Mouse (Mus musculus): Measurements from ENCODE around the gene Pax2. TPM values are rescaled to one million over a fixed set of nuclear protein-coding genes. Genes with fewer than 3 reads are reported as not detected.

Gene Pax2
- polyA plus RNA-seq, 1 experiment: 20.3 TPM

DNA sequence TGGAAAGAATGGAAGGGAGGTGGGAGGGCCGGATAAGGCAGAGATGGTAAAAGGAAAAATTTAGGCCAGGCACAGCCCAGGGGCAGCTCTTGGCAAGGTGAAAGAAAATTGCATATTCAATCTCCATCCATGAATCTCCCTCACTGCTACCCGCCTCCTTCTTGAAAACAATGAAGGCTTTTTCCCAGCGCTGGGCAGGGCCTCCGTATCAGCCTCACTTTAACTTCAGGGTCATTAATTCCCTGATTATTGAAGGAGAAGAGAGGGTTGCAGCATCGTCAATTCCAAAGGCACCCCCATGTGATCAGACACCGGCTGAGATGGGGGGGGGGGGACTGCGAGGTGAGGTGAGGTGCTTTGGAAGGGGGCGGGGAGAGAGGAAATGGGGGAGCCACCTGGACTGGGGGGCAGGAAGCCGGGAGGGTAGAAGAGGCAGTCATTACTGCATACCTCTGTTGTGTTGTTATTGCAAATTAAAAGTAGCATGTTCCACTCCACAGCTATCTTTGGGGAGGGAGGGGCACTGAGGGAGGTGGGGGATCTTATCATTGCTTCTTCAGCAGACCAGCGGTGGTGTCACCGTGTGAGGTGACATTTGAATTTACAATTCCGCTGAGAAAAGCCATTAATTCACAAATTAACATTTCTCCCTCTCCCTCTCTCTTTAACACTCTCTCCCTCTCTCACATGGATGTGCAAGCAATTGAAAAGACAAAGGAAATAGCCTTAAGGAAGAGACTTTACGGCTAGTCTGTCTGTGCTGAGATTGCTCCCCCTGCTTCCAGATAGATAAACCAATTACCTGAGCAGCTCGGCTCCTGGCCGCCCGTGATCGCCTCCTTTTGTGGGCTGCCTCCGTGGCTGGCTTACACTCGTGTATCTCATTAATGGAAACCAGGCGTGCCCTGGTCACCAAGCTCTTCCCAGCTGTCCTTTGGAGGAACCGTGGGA, 41.5 kb downstream of the Pax2 start:
- TF ChIP-seq POLR2A (IDR thresholded peaks at IDR 0.05; ENCODE audit: borderline replicate concordance, extremely low read depth, insufficient read depth, insufficient read length, poor library complexity, severe bottlenecking) (no peak), CTCF (IDR thresholded peaks at IDR 0.05; ENCODE audit: borderline replicate concordance, extremely low read depth, insufficient read depth, insufficient read length) (no peak)
- DNase-seq (ENCODE audit: low read depth): peak; percentile 61

DNA sequence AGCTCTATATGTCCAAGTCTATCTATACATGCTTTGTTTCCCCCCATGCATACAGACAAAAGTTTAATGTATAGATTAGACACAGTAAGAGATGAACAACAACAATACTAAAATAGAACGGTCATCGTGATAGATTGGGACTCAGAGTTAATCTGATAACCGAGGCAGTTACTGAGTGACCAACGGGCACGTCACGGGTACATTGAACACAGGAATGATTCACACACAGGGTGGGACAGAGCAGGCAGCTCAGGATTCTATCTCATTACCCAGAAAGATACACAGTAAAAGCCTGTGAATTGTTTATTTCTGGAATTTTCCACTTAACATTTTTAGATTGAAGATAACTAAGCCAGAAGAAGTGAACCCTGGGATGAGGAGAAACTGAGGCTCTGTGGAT, 42.9 kb downstream of the Pax2 start:
- no peak for DNase-seq (ENCODE audit: low read depth)
- no peak for TF ChIP-seq CTCF (IDR thresholded peaks at IDR 0.05; ENCODE audit: borderline replicate concordance, extremely low read depth, insufficient read depth, insufficient read length)
- no peak for TF ChIP-seq POLR2A (IDR thresholded peaks at IDR 0.05; ENCODE audit: borderline replicate concordance, extremely low read depth, insufficient read depth, insufficient read length, poor library complexity, severe bottlenecking)

DNA sequence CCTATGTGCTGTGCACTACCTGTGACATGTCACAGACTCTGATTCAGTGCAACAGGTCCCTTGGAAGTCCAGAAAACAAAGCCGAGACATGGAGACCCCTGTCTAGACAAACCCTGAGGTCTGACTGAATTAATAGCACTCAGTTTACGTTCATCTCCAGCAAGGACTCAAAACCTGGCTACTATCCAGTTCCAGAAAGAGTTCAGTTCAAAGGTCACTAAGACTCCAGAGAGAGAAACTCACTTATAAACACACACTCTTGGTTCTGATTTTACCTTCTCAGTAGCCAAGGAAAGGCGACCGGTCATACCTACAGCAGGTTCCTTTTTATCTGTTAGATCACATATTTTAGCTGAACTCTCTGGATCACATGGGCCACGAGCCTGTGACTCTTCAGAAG, 43.3 kb downstream of the Pax2 start:
- no peak for DNase-seq (ENCODE audit: low read depth)
- no peak for TF ChIP-seq POLR2A (IDR thresholded peaks at IDR 0.05; ENCODE audit: borderline replicate concordance, extremely low read depth, insufficient read depth, insufficient read length, poor library complexity, severe bottlenecking)
- no peak for TF ChIP-seq CTCF (IDR thresholded peaks at IDR 0.05; ENCODE audit: borderline replicate concordance, extremely low read depth, insufficient read depth, insufficient read length)

DNA sequence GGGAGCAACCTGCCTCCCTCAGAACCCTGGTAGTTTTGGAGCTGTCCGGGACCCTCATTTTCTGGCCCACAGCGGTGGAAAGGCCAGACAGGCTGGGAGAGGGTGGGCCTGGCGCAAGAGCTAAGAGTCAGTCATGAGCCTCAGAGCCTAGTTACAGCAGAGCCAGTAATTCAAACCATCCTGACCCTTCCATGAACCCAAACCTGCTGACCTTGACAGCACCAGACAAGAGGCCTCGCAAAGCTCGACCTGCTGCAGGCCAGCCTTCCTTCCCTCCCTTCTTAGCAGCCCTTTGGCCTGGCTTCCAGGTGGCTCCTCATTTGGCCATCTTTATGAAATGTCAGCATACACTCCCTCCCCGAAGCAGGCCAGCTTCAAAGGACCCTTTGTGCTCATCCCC, 44.5 kb downstream of the Pax2 start:
- TF ChIP-seq POLR2A (IDR thresholded peaks at IDR 0.05; ENCODE audit: borderline replicate concordance, extremely low read depth, insufficient read depth, insufficient read length, poor library complexity, severe bottlenecking) (no peak), CTCF (IDR thresholded peaks at IDR 0.05; ENCODE audit: borderline replicate concordance, extremely low read depth, insufficient read depth, insufficient read length) (no peak)

DNA sequence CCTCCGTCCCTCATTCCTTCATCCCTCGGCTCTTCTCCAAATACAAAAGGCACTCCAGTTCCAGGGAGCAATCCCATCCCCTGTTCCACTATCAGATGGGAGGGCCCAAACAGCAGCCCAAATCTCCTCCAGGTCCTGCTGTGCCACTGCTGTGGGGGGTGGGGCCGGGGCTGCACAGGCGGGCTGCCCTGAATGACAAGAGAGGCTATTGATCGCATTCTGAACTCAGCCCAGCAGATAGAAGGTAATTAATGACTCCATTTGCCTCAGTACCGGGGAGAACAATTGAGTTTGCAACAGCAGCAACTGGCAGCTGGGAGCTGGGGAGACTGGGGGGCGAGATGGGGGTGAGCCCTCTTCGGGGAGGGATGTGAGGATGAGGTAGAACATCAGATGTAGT, 52.9 kb downstream of the Pax2 start:
- DNase-seq (ENCODE audit: low read depth): peak; percentile 31
- no peak for TF ChIP-seq POLR2A (IDR thresholded peaks at IDR 0.05; ENCODE audit: borderline replicate concordance, extremely low read depth, insufficient read depth, insufficient read length, poor library complexity, severe bottlenecking)

More for the DNA sequence above, 44.5 kb downstream of the Pax2 start:
- DNase-seq (ENCODE audit: low read depth): no peak

DNA sequence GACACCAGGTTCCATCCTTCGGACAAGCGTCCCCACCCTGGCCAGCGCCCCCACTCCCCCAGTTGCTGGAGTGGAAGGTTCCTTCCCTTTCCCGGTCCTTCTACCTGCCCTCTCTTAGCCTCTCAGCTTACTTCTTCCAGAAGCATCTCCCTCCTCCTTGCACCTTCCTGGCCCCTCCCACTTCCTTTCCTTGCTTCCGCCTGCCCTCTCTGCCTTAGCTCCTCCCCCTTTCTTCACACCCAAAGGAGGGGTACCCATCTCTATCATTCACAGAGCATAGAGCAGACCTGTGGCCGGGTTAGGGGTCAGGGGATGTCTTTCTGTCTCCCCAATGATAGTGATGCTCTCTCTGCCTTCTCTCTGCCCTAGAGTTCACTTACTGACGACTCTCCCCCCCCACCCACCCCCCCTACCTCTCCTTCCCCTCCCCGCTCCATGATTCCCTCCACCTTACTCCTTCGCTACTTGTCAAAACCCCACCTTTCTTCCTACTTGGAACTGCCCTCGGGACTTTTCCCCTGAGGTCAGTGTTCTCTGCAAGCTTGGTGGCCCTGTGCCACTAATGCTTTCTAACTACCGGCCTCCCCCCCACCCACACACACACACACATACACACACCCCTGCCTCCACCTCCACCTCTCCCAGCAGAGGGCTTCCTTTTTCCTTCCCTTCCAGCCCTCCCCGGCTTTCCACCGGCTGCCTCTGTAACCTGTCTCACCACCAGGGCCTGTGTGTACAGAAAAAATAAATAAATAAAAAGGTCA, 57.0 kb downstream of the Pax2 start:
- DNase-seq (ENCODE audit: low read depth): no peak
- TF ChIP-seq CTCF (IDR thresholded peaks at IDR 0.05; ENCODE audit: borderline replicate concordance, extremely low read depth, insufficient read depth, insufficient read length) (no peak), POLR2A (IDR thresholded peaks at IDR 0.05; ENCODE audit: borderline replicate concordance, extremely low read depth, insufficient read depth, insufficient read length, poor library complexity, severe bottlenecking) (no peak)

DNA sequence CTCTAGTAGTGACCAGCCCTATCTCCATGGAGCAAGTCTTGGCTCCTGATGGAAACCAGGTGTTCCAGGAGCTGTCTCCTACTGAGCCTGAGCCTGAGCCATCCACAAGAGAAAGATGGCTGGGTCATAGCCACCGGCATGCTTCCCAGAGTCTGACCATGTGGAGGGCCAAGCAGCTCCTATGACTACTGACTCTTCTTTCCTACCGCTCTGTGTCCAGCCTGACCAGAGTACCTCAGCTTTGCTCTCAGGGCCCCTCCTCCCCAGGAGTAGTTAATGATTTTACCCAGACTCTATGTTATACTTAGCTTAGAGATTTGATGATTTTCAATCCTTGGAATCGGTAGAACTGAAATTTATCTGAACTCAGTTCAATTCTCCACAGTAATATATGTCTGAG, 59.3 kb downstream of the Pax2 start:
- TF ChIP-seq CTCF (IDR thresholded peaks at IDR 0.05; ENCODE audit: borderline replicate concordance, extremely low read depth, insufficient read depth, insufficient read length): no peak
- TF ChIP-seq POLR2A (IDR thresholded peaks at IDR 0.05; ENCODE audit: borderline replicate concordance, extremely low read depth, insufficient read depth, insufficient read length, poor library complexity, severe bottlenecking): no peak
- no peak for DNase-seq (ENCODE audit: low read depth)

DNA sequence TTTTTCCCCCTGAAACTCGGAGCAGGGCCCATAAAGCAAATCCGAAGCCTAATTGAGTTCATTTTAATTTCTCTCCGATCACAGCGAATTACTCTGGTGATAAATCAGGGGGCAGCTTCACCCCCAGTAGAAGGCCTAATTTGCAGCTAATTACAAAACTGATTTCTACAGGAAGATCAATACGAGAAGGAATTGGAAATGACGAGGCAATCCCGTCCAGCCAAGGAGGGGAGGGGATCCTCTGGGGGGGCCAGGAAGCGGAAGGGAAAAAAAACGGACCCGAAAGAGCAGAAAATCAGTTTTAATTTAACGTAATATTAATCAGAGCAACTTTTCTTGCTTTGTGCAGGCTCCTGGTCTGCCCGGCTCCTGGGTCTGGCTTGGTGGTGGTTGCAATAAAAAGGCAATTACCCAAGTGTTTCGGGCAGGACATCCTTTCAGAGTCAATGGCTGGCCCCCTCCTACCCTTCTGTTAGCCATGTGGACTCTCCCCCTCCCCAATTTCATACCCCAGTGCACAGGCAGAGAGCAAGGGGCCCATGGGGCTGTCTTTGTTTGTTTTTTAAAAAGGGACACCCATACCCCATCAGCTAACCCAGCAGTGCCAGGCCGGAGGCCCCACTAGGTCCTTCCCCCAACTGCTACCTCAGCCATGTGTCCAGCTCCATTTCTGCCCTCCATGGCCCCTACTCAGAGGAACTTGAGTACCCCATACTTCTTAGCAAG, 61.7 kb downstream of the Pax2 start:
- TF ChIP-seq POLR2A (IDR thresholded peaks at IDR 0.05; ENCODE audit: borderline replicate concordance, extremely low read depth, insufficient read depth, insufficient read length, poor library complexity, severe bottlenecking) (no peak), CTCF (IDR thresholded peaks at IDR 0.05; ENCODE audit: borderline replicate concordance, extremely low read depth, insufficient read depth, insufficient read length) (no peak)

DNA sequence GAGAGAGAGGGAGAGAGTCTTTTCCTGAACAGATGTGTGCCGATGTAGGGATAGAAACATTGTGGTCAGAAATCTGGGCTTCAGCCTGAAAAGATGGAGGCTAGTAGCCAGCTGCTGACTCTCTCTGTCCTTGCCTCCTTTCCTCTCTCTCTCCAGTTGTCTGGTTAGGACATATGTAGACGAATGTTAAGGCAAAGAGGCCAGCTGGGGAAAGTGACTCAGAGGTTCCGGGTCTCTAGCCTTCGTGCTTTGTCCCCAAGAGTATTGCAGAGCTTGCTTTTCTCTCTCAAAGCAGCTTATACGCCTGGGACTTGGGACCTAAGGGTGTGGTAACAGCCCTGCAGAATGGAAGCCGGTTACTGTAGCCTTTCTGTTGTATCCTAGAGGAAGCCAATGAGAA, 62.8 kb downstream of the Pax2 start:
- no peak for TF ChIP-seq CTCF (IDR thresholded peaks at IDR 0.05; ENCODE audit: borderline replicate concordance, extremely low read depth, insufficient read depth, insufficient read length)
- TF ChIP-seq POLR2A (IDR thresholded peaks at IDR 0.05; ENCODE audit: borderline replicate concordance, extremely low read depth, insufficient read depth, insufficient read length, poor library complexity, severe bottlenecking): no peak
- DNase-seq (ENCODE audit: low read depth): no peak

More for the DNA sequence above, 61.7 kb downstream of the Pax2 start:
- no peak for DNase-seq (ENCODE audit: low read depth)

DNA sequence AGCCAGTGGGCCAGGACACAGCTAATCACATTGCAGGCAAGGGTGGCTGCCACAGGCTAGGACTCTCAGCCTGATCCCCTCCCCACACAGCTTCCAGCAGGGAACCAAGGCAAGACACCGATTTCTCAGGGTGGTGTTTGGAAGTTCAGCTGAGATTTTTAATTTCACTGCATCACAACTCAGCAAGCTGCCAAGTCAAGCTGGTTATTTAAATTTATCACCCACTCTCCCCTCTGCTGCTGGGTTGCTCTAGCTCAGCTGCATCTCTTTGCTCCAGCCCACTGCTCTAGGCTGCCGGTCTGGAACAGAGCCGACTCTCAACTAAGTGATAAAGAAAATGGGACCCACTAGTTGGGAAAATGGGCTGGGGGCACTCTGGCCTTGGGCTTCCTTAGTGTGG, 65.7 kb downstream of the Pax2 start:
- TF ChIP-seq CTCF (IDR thresholded peaks at IDR 0.05; ENCODE audit: borderline replicate concordance, extremely low read depth, insufficient read depth, insufficient read length) (no peak), POLR2A (IDR thresholded peaks at IDR 0.05; ENCODE audit: borderline replicate concordance, extremely low read depth, insufficient read depth, insufficient read length, poor library complexity, severe bottlenecking) (no peak)
- DNase-seq (ENCODE audit: low read depth): no peak

DNA sequence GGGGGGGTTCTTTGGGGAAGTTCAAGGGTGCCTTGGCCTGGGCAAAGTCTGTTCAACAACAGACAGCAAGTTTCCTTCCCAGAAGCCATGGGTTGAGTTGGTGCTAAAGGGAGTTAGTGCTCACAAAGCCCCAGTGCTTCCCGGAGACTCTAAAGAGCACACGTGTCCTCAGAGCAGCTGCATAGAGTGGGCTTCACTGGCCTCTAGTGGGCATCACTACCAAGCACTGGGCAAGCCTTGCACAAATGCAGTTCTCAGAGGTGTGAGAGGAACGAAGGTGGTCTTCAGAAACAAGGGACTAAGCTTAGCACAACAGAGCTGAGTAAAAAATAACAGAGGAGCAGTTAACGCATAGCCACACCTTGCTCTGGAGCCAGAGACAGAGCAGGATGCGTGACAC, 66.5 kb downstream of the Pax2 start:
- TF ChIP-seq POLR2A (IDR thresholded peaks at IDR 0.05; ENCODE audit: borderline replicate concordance, extremely low read depth, insufficient read depth, insufficient read length, poor library complexity, severe bottlenecking) (no peak), CTCF (IDR thresholded peaks at IDR 0.05; ENCODE audit: borderline replicate concordance, extremely low read depth, insufficient read depth, insufficient read length) (peak; percentile 25; the same call in 1 of the 2 replicates)
- DNase-seq (ENCODE audit: low read depth): no peak
